Mouse (Mus musculus) layer of hippocampus, adult 2 months (tissue): Measurements from ENCODE around the gene Itgb1. TPM values are rescaled to one million over a fixed set of nuclear protein-coding genes. Genes with fewer than 3 reads are reported as not detected.

Source experiments
- DNase-seq, 2 experiments: peaks; one replicate each; pipeline ENCODE4 v3.0.0; 2022; ENCODE audit warnings: low spot score in 2 of 2
- H3K27ac ChIP-seq: fragments of 200-600 bp; 2 replicates; pipeline ENCODE4 v1.8.1; 2022
- H3K4me3 ChIP-seq: fragments of 200-600 bp; 2 replicates; pipeline ENCODE4 v1.8.1; 2022; ENCODE audit warnings: mild to moderate bottlenecking
- CTCF ChIP-seq: fragments of 200-600 bp; conservative IDR thresholded peaks from 2 replicates; pipeline ENCODE4 v1.8.1; 2022; ENCODE audit warnings: antibody characterized with exemption, mild to moderate bottlenecking, moderate library complexity
- total RNA-seq, 2 experiments: library from RNA; stranded (reverse); gene quantifications; 2 replicates each; pipeline ENCODE4 v1.2.3; 2021

Itgb1 gene
- total RNA-seq, 2 experiments from 2014 or later: 36.4 to 36.8 TPM

GRCm38 (mm10) chr8:128663106-128663505 lies 22.3 kb upstream of the Itgb1 start:
- H3K27ac ChIP-seq: no peak overlapping the region
- DNase-seq: no peak
- H3K4me3 ChIP-seq: no peak overlapping the region
- TF ChIP-seq CTCF: no peak

- no peak for TF ChIP-seq CTCF
- H3K4me3 ChIP-seq: no peak overlapping the region
- DNase-seq: no peak
- H3K27ac ChIP-seq: no peak overlapping the region
Measured at GRCm38 (mm10) chr8:128666576-128667263, 18.7 kb upstream of the Itgb1 start.

- no peak overlapping the region for H3K27ac ChIP-seq
- DNase-seq: no peak
- H3K4me3 ChIP-seq: no peak overlapping the region
- TF ChIP-seq CTCF: no peak
Measured at GRCm38 (mm10) chr8:128671813-128672212, 13.6 kb upstream of the Itgb1 start.

GRCm38 (mm10) chr8:128672441-128672840 lies 13.0 kb upstream of the Itgb1 start:
- no peak for TF ChIP-seq CTCF
- no peak for DNase-seq
- no peak overlapping the region for H3K4me3 ChIP-seq
- H3K27ac ChIP-seq: no peak overlapping the region

- TF ChIP-seq CTCF: no peak
- Histone ChIP-seq H3K27ac (no peak overlapping the region), H3K4me3 (no peak overlapping the region)
- DNase-seq: no peak
Measured at GRCm38 (mm10) chr8:128672950-128673349, 12.5 kb upstream of the Itgb1 start.

GRCm38 (mm10) chr8:128675848-128676629 lies 9.4 kb upstream of the Itgb1 start:
- no peak overlapping the region for H3K4me3 ChIP-seq
- DNase-seq: no peak
- TF ChIP-seq CTCF: no peak
- no peak overlapping the region for H3K27ac ChIP-seq

GRCm38 (mm10) chr8:128679909-128680308 lies 5.5 kb upstream of the Itgb1 start:
- no peak overlapping the region for H3K4me3 ChIP-seq
- TF ChIP-seq CTCF: no peak
- DNase-seq: no peak
- no peak overlapping the region for H3K27ac ChIP-seq

GRCm38 (mm10) chr8:128680548-128681325 lies 4.7 kb upstream of the Itgb1 start:
- Histone ChIP-seq H3K4me3 (no peak overlapping the region), H3K27ac (no peak overlapping the region)
- DNase-seq: no peak
- no peak for TF ChIP-seq CTCF

- no peak for DNase-seq
- no peak for TF ChIP-seq CTCF
- no peak overlapping the region for H3K27ac ChIP-seq
- no peak overlapping the region for H3K4me3 ChIP-seq
Measured at GRCm38 (mm10) chr8:128681970-128682369, 3.5 kb upstream of the Itgb1 start.

GRCm38 (mm10) chr8:128684609-128685506 lies 596 bp upstream of the Itgb1 start:
- H3K27ac ChIP-seq: peak overlapping the region; percentile 98
- peak overlapping the region; percentile 94 for H3K4me3 ChIP-seq
- no peak for DNase-seq
- TF ChIP-seq CTCF: no peak

- no peak for DNase-seq
- peak overlapping the region; percentile 98 for H3K27ac ChIP-seq
- H3K4me3 ChIP-seq: peak overlapping the region; percentile 94
- no peak for TF ChIP-seq CTCF
Measured at GRCm38 (mm10) chr8:128686429-128686990, 1.1 kb downstream of the Itgb1 start.

- Histone ChIP-seq H3K27ac (no peak overlapping the region), H3K4me3 (no peak overlapping the region)
- DNase-seq: no peak
- TF ChIP-seq CTCF: no peak
Measured at GRCm38 (mm10) chr8:128688679-128689078, 3.2 kb downstream of the Itgb1 start.
